Mouse (Mus musculus) erythroblast, embryonic 14.5 days (primary cell): ENCODE measurements around the gene Gm20661. TPM values are rescaled to one million over a fixed set of nuclear protein-coding genes. Genes with fewer than 3 reads are reported as not detected.

Experiments used
- H3K27me3 ChIP-seq: 2 replicates; pipeline ENCODE4 v1.6.1; 2012; ENCODE audit warnings: inconsistent platforms; ENCODE audit not compliant: control insufficient read depth
- H3K36me3 ChIP-seq: 2 replicates; pipeline ENCODE4 v1.6.1; 2012; ENCODE audit warnings: mild to moderate bottlenecking, inconsistent platforms; ENCODE audit not compliant: control insufficient read depth
- H3K4me1 ChIP-seq: 2 replicates; pipeline ENCODE4 v1.6.1; 2012; ENCODE audit warnings: inconsistent platforms; ENCODE audit not compliant: control insufficient read depth
- H3K4me3 ChIP-seq: replicated peaks from 2 replicates; pipeline ENCODE3; 2012; ENCODE audit warnings: moderate library complexity, mild to moderate bottlenecking, inconsistent platforms
- H3K9me3 ChIP-seq: 2 replicates; pipeline ENCODE4 v1.6.1; 2012; ENCODE audit warnings: low read length, inconsistent platforms, mixed read lengths; ENCODE audit not compliant: control insufficient read depth
- GATA1 ChIP-seq: IDR thresholded peaks from 2 replicates; pipeline ENCODE4 v1.6.1; 2012; ENCODE audit warnings: low read length, inconsistent platforms, mixed read lengths
- TAL1 ChIP-seq: IDR thresholded peaks from 3 replicates; pipeline ENCODE4 v1.6.1; 2012; ENCODE audit warnings: low read length, inconsistent platforms, mixed read lengths
- polyA plus RNA-seq: library from polyadenylated mRNA; stranded (reverse); fragments of >175 nt; gene quantifications from 2 replicates; pipeline ENCODE4 v1.2.3, GENCODE M21; 2012

The Gm20661 gene
- polyA plus RNA-seq = 0.06 and 0.13 TPM in 2 replicates

- peak; percentile 91 for TF ChIP-seq TAL1
- TF ChIP-seq GATA1 = peak; percentile 82
- no peaks in the 10 kb centered on the region for H3K9me3 ChIP-seq
- H3K36me3 ChIP-seq = peaks cover 78% of the 10 kb centered on the region
- H3K4me1 ChIP-seq = peaks cover 98% of the 10 kb centered on the region
- peak within 1 kb of the TSS; percentile 78 for H3K4me3 ChIP-seq
- H3K27me3 ChIP-seq = peaks cover 4% of the 10 kb centered on the region
These were observed at the start of gene Gm20661 for GRCm38 (mm10) chr9:107982681-107983346. TSS of gene Gm20661 (plus strand) at chr9:107983058.

- Histone ChIP-seq H3K4me1 (peaks cover 2% of the 10 kb centered on the region), H3K27me3 (peaks cover 64% of the 10 kb centered on the region), H3K4me3 (no peak overlapping the region), H3K36me3 (no peaks in the 10 kb centered on the region), H3K9me3 (no peaks in the 10 kb centered on the region)
- TF ChIP-seq GATA1 (no peak), TAL1 (no peak)
These were observed 48.7 kb upstream of the Gm20661 start for GRCm38 (mm10) chr9:107934146-107934545.

- H3K36me3 ChIP-seq = no peaks in the 10 kb centered on the region
- H3K27me3 ChIP-seq = peaks cover 74% of the 10 kb centered on the region
- H3K4me3 ChIP-seq = no peak within 1 kb of the TSS
- H3K9me3 ChIP-seq = no peaks in the 10 kb centered on the region
- H3K4me1 ChIP-seq = peaks cover 10% of the 10 kb centered on the region
- TF ChIP-seq GATA1 (no peak), TAL1 (no peak)
These were observed 47.5 kb upstream of the Gm20661 start, which contains the start of gene Camkv for GRCm38 (mm10) chr9:107935374-107935773. TSS of gene Camkv (plus strand) at chr9:107935674.

- TF ChIP-seq TAL1 (no peak), GATA1 (no peak)
- Histone ChIP-seq H3K27me3 (peaks cover 77% of the 10 kb centered on the region), H3K4me1 (peaks cover 10% of the 10 kb centered on the region), H3K36me3 (no peaks in the 10 kb centered on the region), H3K9me3 (no peaks in the 10 kb centered on the region), H3K4me3 (no peak overlapping the region)
These were observed 47.1 kb upstream of the Gm20661 start for GRCm38 (mm10) chr9:107935790-107936214.

GRCm38 (mm10) chr9:107936215-107936822 lies 46.5 kb upstream of the Gm20661 start:
- peaks cover 80% of the 10 kb centered on the region for H3K27me3 ChIP-seq
- H3K4me3 ChIP-seq = no peak overlapping the region

GRCm38 (mm10) chr9:107936831-107937230 lies 46.0 kb upstream of the Gm20661 start:
- peaks cover 10% of the 10 kb centered on the region for H3K4me1 ChIP-seq
- TF ChIP-seq TAL1 (no peak), GATA1 (no peak)
- H3K36me3 ChIP-seq = no peaks in the 10 kb centered on the region
- no peak overlapping the region for H3K4me3 ChIP-seq
- H3K27me3 ChIP-seq = peaks cover 82% of the 10 kb centered on the region
- H3K9me3 ChIP-seq = no peaks in the 10 kb centered on the region

More at GRCm38 (mm10) chr9:107936215-107936822, 46.5 kb upstream of the Gm20661 start:
- H3K36me3 ChIP-seq = no peaks in the 10 kb centered on the region
- TF ChIP-seq GATA1 (no peak), TAL1 (no peak)
- H3K9me3 ChIP-seq = no peaks in the 10 kb centered on the region
- H3K4me1 ChIP-seq = peaks cover 10% of the 10 kb centered on the region

- no peak for TF ChIP-seq TAL1
- no peak for TF ChIP-seq GATA1
- no peaks in the 10 kb centered on the region for H3K9me3 ChIP-seq
- peaks cover 27% of the 10 kb centered on the region for H3K4me1 ChIP-seq
- H3K36me3 ChIP-seq = peaks cover 5% of the 10 kb centered on the region
- no peak overlapping the region for H3K4me3 ChIP-seq
- no peaks in the 10 kb centered on the region; the same call in 1 of the 2 replicates for H3K27me3 ChIP-seq
These were observed 35.3 kb upstream of the Gm20661 start for GRCm38 (mm10) chr9:107947241-107948194.

- Histone ChIP-seq H3K27me3 (no peaks in the 10 kb centered on the region; the same call in 1 of the 2 replicates), H3K4me3 (no peak overlapping the region), H3K9me3 (no peaks in the 10 kb centered on the region), H3K36me3 (peaks cover 21% of the 10 kb centered on the region), H3K4me1 (peaks cover 36% of the 10 kb centered on the region)
- TF ChIP-seq GATA1 (no peak), TAL1 (no peak)
These were observed 33.5 kb upstream of the Gm20661 start for GRCm38 (mm10) chr9:107949184-107949921.
